Mouse (Mus musculus) G1E (cell line): Measurements from ENCODE around the gene Tia1.

Experiments used
- CTCF ChIP-seq: IDR thresholded peaks from 2 replicates; pipeline ENCODE4 v1.5.1; 2012; ENCODE audit warnings: low read depth, low read length, inconsistent platforms, mixed read lengths
- GATA1 ChIP-seq: IDR thresholded peaks from 2 replicates; pipeline ENCODE4 v1.6.1; 2012; ENCODE audit warnings: borderline replicate concordance, low read length, inconsistent platforms, mixed read lengths
- POLR2AphosphoS5 ChIP-seq: IDR thresholded peaks from 2 replicates; pipeline ENCODE4 v1.6.1; 2012; ENCODE audit warnings: low read depth, low read length, inconsistent platforms; ENCODE audit not compliant: insufficient replicate concordance
- TAL1 ChIP-seq: conservative IDR thresholded peaks from 2 replicates; pipeline ENCODE4 v1.6.1; 2012; ENCODE audit warnings: low read depth, low read length, inconsistent platforms, mixed read lengths

GRCm38 (mm10) chr6:86366853-86367249, 37.2 kb upstream of the Tia1 start:
- TF ChIP-seq GATA1 = no peak
- TF ChIP-seq CTCF = no peak
- no peak for TF ChIP-seq POLR2AphosphoS5
- TF ChIP-seq TAL1 = no peak
